Mouse (Mus musculus) spleen, postnatal 0 days (tissue): ENCODE data around the gene Gm2244. TPM values are rescaled to one million over a fixed set of nuclear protein-coding genes. Genes with fewer than 3 reads are reported as not detected.

Experiments used
- polyA plus RNA-seq: library from polyadenylated mRNA; unstranded; fragments of >200 nt; fragmentation: Nextera tagmentation; extraction: Ambion mirVana; gene quantifications from 2 replicates; pipeline ENCODE4 v1.2.1, GENCODE M21; 2015

Gene Gm2244
- not detected in 2 replicates for polyA plus RNA-seq

GRCm38 (mm10) chr14:19549863-19550262, at the start of gene Gm2244:
Gm2244 (minus strand) TSS chr14:19549963.

DNA sequence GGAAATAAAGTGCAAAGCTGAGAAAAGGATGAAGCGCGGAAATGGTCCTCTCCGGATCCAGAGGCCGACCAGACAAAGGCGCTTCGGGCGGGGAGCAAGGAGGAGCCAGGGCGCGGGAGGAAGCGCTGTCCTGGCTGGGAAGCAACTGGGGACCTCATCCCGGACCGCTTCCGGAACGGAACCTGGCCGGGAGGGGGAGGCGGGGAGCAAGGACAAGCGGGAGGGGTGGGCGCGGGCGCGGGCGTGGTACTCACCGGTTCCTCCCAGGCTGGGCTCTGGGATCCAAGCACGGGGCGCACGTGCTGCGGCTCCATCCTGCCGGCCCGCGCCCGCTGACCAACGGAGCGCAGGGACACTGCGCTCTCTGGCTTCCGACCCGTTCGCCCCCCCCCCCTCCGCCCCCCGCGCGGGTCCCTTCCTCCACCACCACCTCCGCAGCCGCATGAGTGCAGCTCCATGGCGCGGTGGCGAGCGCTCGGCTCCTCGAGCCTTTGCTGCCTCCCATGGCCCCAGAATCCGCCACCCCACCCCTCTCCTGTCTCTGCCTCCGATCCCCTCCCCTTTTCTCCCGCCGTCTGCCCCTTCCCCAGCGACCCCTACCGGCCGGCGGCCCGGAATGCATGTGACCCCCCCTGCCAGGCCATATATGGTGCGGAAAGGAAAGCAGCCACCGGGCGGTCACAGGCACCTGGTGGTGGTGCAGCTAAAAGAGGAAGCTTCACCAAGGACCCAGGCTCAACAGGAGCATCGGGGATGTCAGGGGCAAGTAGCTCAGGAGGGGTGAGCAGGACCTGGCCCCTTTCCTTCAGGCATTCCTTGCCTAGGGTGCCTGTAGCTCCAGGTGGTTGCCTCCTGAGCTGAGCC, 35.3 kb upstream of the Gm2244 start, which contains the start of gene Gm2237:
Gene Gm2237, minus strand, starts transcription at position 332 of the 864 bp plus-strand sequence.

Other genes starting within 250 kb of the Gm2244 start
- gene Gm21738, start 131.0 kb downstream of the Gm2244 start, polyA plus RNA-seq, result 1.2 and 2.6 TPM in 2 replicates
- gene Gm2237, start 35.2 kb upstream of the Gm2244 start, polyA plus RNA-seq, result 0.36 and 0.79 TPM in 2 replicates
- gene Gm5458, start 52.6 kb upstream of the Gm2244 start, polyA plus RNA-seq, result not detected in 2 replicates
- 10.6 and 18.6 TPM in 2 replicates for gene Nid2, start 201.3 kb upstream of the Gm2244 start, polyA plus RNA-seq